Mouse (Mus musculus) adrenal gland, adult (tissue): ENCODE data around the gene Cryl1.

ENCODE experiments used
- DNase-seq, 2 experiments: peaks; one replicate each; pipeline ENCODE4 v3.0.0; 2022 to 2023; ENCODE audit warnings: low spot score in 1 of 2; ENCODE audit not compliant: inconsistent age in 2 of 2

Gene Cryl1

GRCm38 (mm10) chr14:57375205-57375604, 23.1 kb downstream of the Cryl1 start:
- no peak for DNase-seq

- peak; percentile 52 to 86 for DNase-seq
These were observed 25.8 kb downstream of the Cryl1 start for GRCm38 (mm10) chr14:57372348-57373102.

GRCm38 (mm10) chr14:57367327-57367726, 31.0 kb downstream of the Cryl1 start:
- no peak for DNase-seq

GRCm38 (mm10) chr14:57366724-57367123, 31.6 kb downstream of the Cryl1 start:
- DNase-seq: no peak

GRCm38 (mm10) chr14:57365341-57365740, 33.0 kb downstream of the Cryl1 start:
- DNase-seq: no peak

- no peak for DNase-seq
These were observed 34.5 kb downstream of the Cryl1 start for GRCm38 (mm10) chr14:57363833-57364232.

- peak; percentile 69 to 89 for DNase-seq
These were observed 35.3 kb downstream of the Cryl1 start for GRCm38 (mm10) chr14:57362726-57363660.

GRCm38 (mm10) chr14:57357030-57357429, 41.3 kb downstream of the Cryl1 start:
- no peak for DNase-seq

- no peak for DNase-seq
These were observed 46.7 kb downstream of the Cryl1 start for GRCm38 (mm10) chr14:57351521-57352235.

- no peak for DNase-seq
These were observed 48.4 kb downstream of the Cryl1 start for GRCm38 (mm10) chr14:57349955-57350354.

- DNase-seq: no peak
These were observed 50.2 kb downstream of the Cryl1 start for GRCm38 (mm10) chr14:57348155-57348554.

GRCm38 (mm10) chr14:57346135-57346534, 52.2 kb downstream of the Cryl1 start:
- DNase-seq: peak in 1 of 2 experiments; percentile 32

GRCm38 (mm10) chr14:57344781-57345492, 53.4 kb downstream of the Cryl1 start:
- peak in 1 of 2 experiments; percentile 41 for DNase-seq

GRCm38 (mm10) chr14:57343057-57343750, 55.1 kb downstream of the Cryl1 start:
- DNase-seq: peak in 1 of 2 experiments; percentile 28

GRCm38 (mm10) chr14:57342316-57343055, 55.8 kb downstream of the Cryl1 start:
- peak in 1 of 2 experiments; percentile 21 for DNase-seq

- DNase-seq: no peak
These were observed 59.7 kb downstream of the Cryl1 start for GRCm38 (mm10) chr14:57338666-57339065.

- no peak for DNase-seq
These were observed 63.5 kb downstream of the Cryl1 start for GRCm38 (mm10) chr14:57334833-57335232.

- no peak for DNase-seq
These were observed 65.8 kb downstream of the Cryl1 start for GRCm38 (mm10) chr14:57332503-57332902.

- no peak for DNase-seq
These were observed 67.2 kb downstream of the Cryl1 start for GRCm38 (mm10) chr14:57331097-57331496.
